Mouse (Mus musculus) megakaryocyte, embryonic 14.5 days (primary cell): ENCODE measurements around the gene Sucla2.

Experiments
- FLI1 ChIP-seq: IDR thresholded peaks from 2 replicates; pipeline ENCODE4 v1.6.1; 2012; ENCODE audit warnings: low read length, inconsistent platforms, mixed read lengths
- GATA1 ChIP-seq: IDR thresholded peaks from 3 replicates; pipeline ENCODE4 v1.6.1; 2012; ENCODE audit warnings: mixed read lengths, low read length, inconsistent platforms, borderline replicate concordance

DNA sequence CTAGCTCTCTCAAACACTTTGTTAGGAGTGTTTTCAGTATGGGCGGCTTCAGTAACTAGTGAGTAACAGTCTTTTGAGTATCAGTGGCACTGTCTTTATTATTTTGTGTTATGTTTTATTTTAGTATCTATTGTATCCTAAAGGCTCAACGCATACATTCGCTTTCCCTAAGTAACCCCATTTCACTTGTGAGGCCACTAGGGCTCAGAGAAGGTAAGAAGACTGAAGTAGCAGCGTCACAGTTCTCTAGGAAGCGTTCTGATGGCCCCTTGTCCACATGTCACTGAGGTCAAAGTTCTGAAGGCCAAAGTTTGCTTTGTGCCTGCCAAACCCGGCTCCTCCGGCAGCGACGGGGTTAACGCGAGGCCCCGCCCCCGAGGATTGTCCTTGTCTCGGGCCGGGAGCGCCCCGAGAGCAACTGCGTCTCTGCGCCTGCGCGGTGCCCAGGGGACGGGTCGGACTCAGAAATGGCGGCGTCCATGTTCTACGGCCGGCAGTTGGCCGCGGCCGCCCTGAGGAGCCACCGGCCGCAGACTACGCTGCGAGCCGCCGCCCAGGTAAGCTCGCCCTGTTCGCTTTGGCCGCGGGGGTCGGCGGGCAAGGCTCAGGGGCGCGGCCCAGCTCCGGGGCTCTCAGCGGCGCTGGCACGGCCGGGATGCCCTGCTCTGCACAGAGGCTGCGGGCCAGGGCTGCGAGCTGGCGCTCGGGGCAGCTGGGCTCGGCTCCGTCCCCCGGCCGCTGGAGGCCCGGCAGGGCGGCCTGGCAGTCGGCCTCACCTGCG, 27.4 kb downstream of the Sucla2 start:
- TF ChIP-seq GATA1 (no peak), FLI1 (no peak)
